8 mouse cellular contexts compared by ENCODE assay signal in genomic region chr10:91167352-91167751, GRCm38 (mm10). TPM values are rescaled to one million over a fixed set of nuclear protein-coding genes. Genes with fewer than 3 reads are reported as not detected.
DNase-seq lines count a peak whose midpoint lies in the region; ATAC-seq and TF ChIP-seq lines count a peak whose summit lies in the region.

No protein-coding gene starts in this region.

- H3K4me3 ChIP-seq in kidney, postnatal 0 days (replicated peaks; ENCODE audit: low read depth, low read length) = peak overlapping the region; percentile 1; the same call in 1 of the 2 replicates
- H3K4me3 ChIP-seq in embryonic facial prominence, embryonic 10.5 days = peak overlapping the region; percentile 96
- no peak overlapping the region for H3K4me3 ChIP-seq in hindbrain, postnatal 0 days (ENCODE audit: low read length)
- peak overlapping the region; percentile 52 for H3K4me3 ChIP-seq in myocyte

- no peak overlapping the region for H3ac ChIP-seq in myocyte (ENCODE audit: control insufficient read depth, insufficient read length)

- H3K79me2 ChIP-seq in myocyte (ENCODE audit: control insufficient read depth, insufficient read depth) = peaks cover 79% of the 10 kb centered on the region

- WGBS in kidney, postnatal 0 days = 18% methylated on average over 7 of the region's 7 CpGs
- WGBS in embryonic facial prominence, embryonic 10.5 days = 72% methylated on average over 7 of the region's 7 CpGs
- WGBS in hindbrain, postnatal 0 days = 37% methylated on average over 7 of the region's 7 CpGs

- TF ChIP-seq CTCF in kidney, postnatal 0 days (IDR thresholded peaks at IDR 0.05; ENCODE audit: low read depth) = no peak
- no peak for TF ChIP-seq CTCF in hindbrain, postnatal 0 days (IDR thresholded peaks at IDR 0.05; ENCODE audit: low read depth)

- ATAC-seq in kidney, postnatal 0 days (replicated peaks; ENCODE audit: low FRiP score, low read depth) = no peak
- ATAC-seq in hindbrain, postnatal 0 days = no peak

- H3K4me2 ChIP-seq in kidney, postnatal 0 days (ENCODE audit: low read length) = peak overlapping the region; percentile 65
- H3K4me2 ChIP-seq in hindbrain, postnatal 0 days (ENCODE audit: low read depth, low read length) = peak overlapping the region; percentile 36; the same call in 1 of the 2 replicates
- H3K4me2 ChIP-seq in myocyte (ENCODE audit: low read depth) = peak overlapping the region; percentile 82

- peaks cover 18% of the 10 kb centered on the region for H3K36me3 ChIP-seq in kidney, postnatal 0 days (ENCODE audit: insufficient read depth, low read length)
- peaks cover 66% of the 10 kb centered on the region for H3K36me3 ChIP-seq in embryonic facial prominence, embryonic 10.5 days (replicated peaks)
- H3K36me3 ChIP-seq in hindbrain, postnatal 0 days (ENCODE audit: insufficient read depth, low read length) = peaks cover 17% of the 10 kb centered on the region
- peaks cover 36% of the 10 kb centered on the region for H3K36me3 ChIP-seq in myocyte (ENCODE audit: control insufficient read depth, insufficient read depth)

- no peak for TF ChIP-seq POLR2A in myocyte (IDR thresholded peaks at IDR 0.05; ENCODE audit: insufficient read length, low read depth)

- no peaks in the 10 kb centered on the region for H3K9me3 ChIP-seq in kidney, postnatal 0 days (replicated peaks; ENCODE audit: low read length)
- H3K9me3 ChIP-seq in embryonic facial prominence, embryonic 10.5 days = no peaks in the 10 kb centered on the region
- H3K9me3 ChIP-seq in hindbrain, postnatal 0 days (ENCODE audit: low read length) = no peaks in the 10 kb centered on the region

- H3K27me3 ChIP-seq in kidney, postnatal 0 days (ENCODE audit: insufficient read depth, low read length) = no peaks in the 10 kb centered on the region
- no peaks in the 10 kb centered on the region for H3K27me3 ChIP-seq in embryonic facial prominence, embryonic 10.5 days (replicated peaks; ENCODE audit: low read depth, poor library complexity, severe bottlenecking)
- no peaks in the 10 kb centered on the region for H3K27me3 ChIP-seq in hindbrain, postnatal 0 days (ENCODE audit: insufficient read depth, low read length)
- H3K27me3 ChIP-seq in myocyte (ENCODE audit: control insufficient read depth, insufficient read depth, insufficient read length) = no peaks in the 10 kb centered on the region

- peak; percentile 63 for DNase-seq in kidney, postnatal 0 days (ENCODE audit: low spot score)
- no peak for DNase-seq in kidney, postnatal 10 days
- no peak for DNase-seq in embryonic facial prominence, embryonic 10.5 days (ENCODE audit: low spot score)
- peak; percentile 44 for DNase-seq in hindbrain, postnatal 0 days (ENCODE audit: low spot score)
- no peak for DNase-seq in cerebellum, adult 9-11 months
- no peak for DNase-seq in thymus, postnatal 4 days
- DNase-seq in gastrocnemius, postnatal 4 days (ENCODE audit: low spot score in 2 of 2) = no peak

- H3K4me1 ChIP-seq in kidney, postnatal 0 days (replicated peaks; ENCODE audit: insufficient read depth, low read length) = peaks cover 18% of the 10 kb centered on the region; the same call in 1 of the 2 replicates
- peaks cover 28% of the 10 kb centered on the region for H3K4me1 ChIP-seq in embryonic facial prominence, embryonic 10.5 days
- H3K4me1 ChIP-seq in hindbrain, postnatal 0 days (ENCODE audit: insufficient read depth, low read length) = peaks cover 4% of the 10 kb centered on the region

- H3K9ac ChIP-seq in kidney, postnatal 0 days (ENCODE audit: low read depth, low read length) = no peak overlapping the region
- no peak overlapping the region for H3K9ac ChIP-seq in hindbrain, postnatal 0 days (replicated peaks; ENCODE audit: low read length)

- peak overlapping the region; percentile 62 for H3K27ac ChIP-seq in kidney, postnatal 0 days
- no peak overlapping the region for H3K27ac ChIP-seq in embryonic facial prominence, embryonic 10.5 days (replicated peaks)
- H3K27ac ChIP-seq in hindbrain, postnatal 0 days = no peak overlapping the region

TF ChIP-seq in myocyte, 11 proteins besides CTCF, POLR2A, EP300 and RAD21:
- TF ChIP-seq CEBPB (IDR thresholded peaks at IDR 0.05; ENCODE audit: insufficient read depth, poor library complexity, severe bottlenecking) (no peak), POLR2AphosphoS2 (IDR thresholded peaks at IDR 0.05; ENCODE audit: insufficient read length, low read depth) (no peak), TCF12 (IDR thresholded peaks at IDR 0.05; ENCODE audit: insufficient read depth, poor library complexity, severe bottlenecking) (no peak), MYOG (IDR thresholded peaks at IDR 0.05; ENCODE audit: control insufficient read depth in 1 of 3, insufficient read depth in 1 of 3, insufficient read length in 2 of 3, low read depth in 2 of 3) (no peak), MAX (IDR thresholded peaks at IDR 0.05; ENCODE audit: low read depth) (no peak), E2F4 (IDR thresholded peaks at IDR 0.05; ENCODE audit: insufficient read depth) (no peak), REST (IDR thresholded peaks at IDR 0.05; ENCODE audit: insufficient read depth, insufficient read length) (no peak), SRF (IDR thresholded peaks at IDR 0.05; ENCODE audit: control insufficient read depth, insufficient read length, low read depth) (no peak), MYOD1 (IDR thresholded peaks at IDR 0.05; ENCODE audit: control insufficient read depth in 1 of 3, insufficient read length in 2 of 3, low read depth in 2 of 3) (no peak), USF1 (IDR thresholded peaks at IDR 0.05; ENCODE audit: low read depth) (no peak), TCF3 (IDR thresholded peaks at IDR 0.05; ENCODE audit: insufficient read length, low read depth) (no peak)
TF ChIP-seq in myocyte: peak in this region for 0.

RNA-seq across cellular contexts. Expression of gene Tmpo, which starts 13.8 kb away (rescaled TPM):
- 156 and 160 TPM in 2 replicates for polyA plus RNA-seq in kidney, postnatal 0 days (2015; fragmentation: Nextera tagmentation; extraction: Ambion mirVana)
- polyA plus RNA-seq in embryonic facial prominence, embryonic 10.5 days (2016; fragmentation: Nextera tagmentation; extraction: Ambion mirVana) = 260 and 265 TPM in 2 replicates
- 102 and 110 TPM in 2 replicates for total RNA-seq in hindbrain, postnatal 0 days (2014; rRNA removed)
- polyA plus RNA-seq in hindbrain, postnatal 0 days (2015; fragmentation: Nextera tagmentation; extraction: Ambion mirVana) = 66.9 and 72.1 TPM in 2 replicates
- 55.6 TPM for polyA plus RNA-seq in myocyte (2012; fragmentation: generic; extraction: Trizol)
- 100 to 1,000 TPM; 170 to 177 TPM for total RNA-seq in gastrocnemius, postnatal 4 days (2021)

RNA-seq across cellular contexts. Expression of gene Slc25a3, which starts 43.5 kb away (rescaled TPM):
- 894 and 974 TPM in 2 replicates for polyA plus RNA-seq in kidney, postnatal 0 days (2015; fragmentation: Nextera tagmentation; extraction: Ambion mirVana)
- 397 and 400 TPM in 2 replicates for polyA plus RNA-seq in embryonic facial prominence, embryonic 10.5 days (2016; fragmentation: Nextera tagmentation; extraction: Ambion mirVana)
- 445 and 451 TPM in 2 replicates for total RNA-seq in hindbrain, postnatal 0 days (2014; rRNA removed)
- 718 and 736 TPM in 2 replicates for polyA plus RNA-seq in hindbrain, postnatal 0 days (2015; fragmentation: Nextera tagmentation; extraction: Ambion mirVana)
- 846 TPM for polyA plus RNA-seq in myocyte (2012; fragmentation: generic; extraction: Trizol)
- 100 to 1,000 TPM; 743 to 774 TPM for total RNA-seq in gastrocnemius, postnatal 4 days (2021)

Comparison
In these comparisons a context has a peak if more than half of its experiments do, and no peak if none do; other contexts are left out.
1. DNase-seq: peak in kidney, postnatal 0 days (single experiment) and hindbrain, postnatal 0 days (single experiment); none in kidney, postnatal 10 days (single experiment), embryonic facial prominence, embryonic 10.5 days (single experiment), cerebellum, adult 9-11 months (single experiment), thymus, postnatal 4 days (single experiment) and gastrocnemius, postnatal 4 days (0 of 2).
2. Peak in every context shown above with its lines, with median percentiles within 50 percentile points of each other: H3K4me2 ChIP-seq.